Mouse (Mus musculus) urinary bladder, postnatal 10 days (tissue): Measurements from ENCODE around the gene Atxn1.

Experiments used
- DNase-seq: peaks from one replicate; pipeline ENCODE4 v3.0.0; 2022; ENCODE audit warnings: low spot score

Atxn1 gene

GRCm38 (mm10) chr13:45724507-45725259, 240.1 kb downstream of the Atxn1 start:
- no peak for DNase-seq

- DNase-seq, result no peak
Observed at GRCm38 (mm10) chr13:45722885-45723284, 241.9 kb downstream of the Atxn1 start.

- DNase-seq, result no peak
Observed at GRCm38 (mm10) chr13:45721621-45722020, 243.2 kb downstream of the Atxn1 start.

- DNase-seq, result no peak
Observed at GRCm38 (mm10) chr13:45718850-45719249, 246.0 kb downstream of the Atxn1 start.

GRCm38 (mm10) chr13:45715583-45716180, 249.1 kb downstream of the Atxn1 start:
- no peak for DNase-seq

GRCm38 (mm10) chr13:45710041-45710440, 254.8 kb downstream of the Atxn1 start:
- DNase-seq, result no peak

- DNase-seq, result no peak
Observed at GRCm38 (mm10) chr13:45709402-45709801, 255.4 kb downstream of the Atxn1 start.

- no peak for DNase-seq
Observed at GRCm38 (mm10) chr13:45701296-45701790, 263.5 kb downstream of the Atxn1 start.

- DNase-seq, result no peak
Observed at GRCm38 (mm10) chr13:45698982-45699381, 265.8 kb downstream of the Atxn1 start.

GRCm38 (mm10) chr13:45696009-45696408, 268.8 kb downstream of the Atxn1 start:
- no peak for DNase-seq

- DNase-seq, result no peak
Observed at GRCm38 (mm10) chr13:45694921-45695437, 269.8 kb downstream of the Atxn1 start.

GRCm38 (mm10) chr13:45693953-45694352, 270.9 kb downstream of the Atxn1 start:
- no peak for DNase-seq

GRCm38 (mm10) chr13:45693534-45693933, 271.3 kb downstream of the Atxn1 start:
- DNase-seq, result no peak

- no peak for DNase-seq
Observed at GRCm38 (mm10) chr13:45693126-45693525, 271.7 kb downstream of the Atxn1 start.

- no peak for DNase-seq
Observed at GRCm38 (mm10) chr13:45692440-45692839, 272.4 kb downstream of the Atxn1 start.

- DNase-seq, result no peak
Observed at GRCm38 (mm10) chr13:45690426-45690825, 274.4 kb downstream of the Atxn1 start.

- no peak for DNase-seq
Observed at GRCm38 (mm10) chr13:45688864-45689263, 275.9 kb downstream of the Atxn1 start.

GRCm38 (mm10) chr13:45687581-45687980, 277.2 kb downstream of the Atxn1 start:
- DNase-seq, result no peak

GRCm38 (mm10) chr13:45686309-45686582, 278.6 kb downstream of the Atxn1 start:
- DNase-seq, result no peak

- DNase-seq, result no peak
Observed at GRCm38 (mm10) chr13:45685575-45686308, 279.1 kb downstream of the Atxn1 start.

- DNase-seq, result no peak
Observed at GRCm38 (mm10) chr13:45684891-45685311, 279.9 kb downstream of the Atxn1 start.

GRCm38 (mm10) chr13:45683991-45684390, 280.8 kb downstream of the Atxn1 start:
- DNase-seq, result no peak

- DNase-seq, result no peak
Observed at GRCm38 (mm10) chr13:45681196-45681595, 283.6 kb downstream of the Atxn1 start.
